Mouse (Mus musculus): ENCODE measurements around the gene Fbxl8.

The Fbxl8 gene

GRCm38 (mm10) chr8:105305211-105306145 is 41.0 kb downstream of the Fbxl8 start, which contains the start of gene Elmo3:
Gene Elmo3, plus strand, starts transcription at chr8:105305601.
- DNase-seq = peak; percentile 82 to 87

- no peak for DNase-seq
These were observed 41.8 kb downstream of the Fbxl8 start for GRCm38 (mm10) chr8:105306146-105306691.

- DNase-seq = no peak
These were observed 43.2 kb downstream of the Fbxl8 start for GRCm38 (mm10) chr8:105307670-105308069.

DNA sequence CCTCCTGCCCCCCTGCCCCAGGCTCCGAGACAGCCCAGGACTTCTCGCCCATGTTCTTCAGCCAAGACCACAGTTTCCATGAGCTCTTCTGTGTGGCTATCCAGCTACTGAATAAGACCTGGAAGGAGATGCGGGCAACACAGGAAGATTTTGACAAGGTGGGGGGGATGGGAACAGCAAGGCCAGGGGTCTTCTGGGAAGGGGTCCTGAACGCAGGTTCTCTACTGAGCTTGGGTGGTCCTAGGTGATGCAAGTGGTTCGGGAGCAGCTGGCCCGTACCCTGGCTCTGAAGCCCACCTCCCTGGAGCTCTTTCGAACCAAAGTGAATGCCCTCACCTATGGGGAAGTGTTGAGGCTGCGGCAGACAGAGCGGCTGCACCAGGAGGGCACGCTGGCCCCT is 44.0 kb downstream of the Fbxl8 start:
- no peak for DNase-seq

DNA sequence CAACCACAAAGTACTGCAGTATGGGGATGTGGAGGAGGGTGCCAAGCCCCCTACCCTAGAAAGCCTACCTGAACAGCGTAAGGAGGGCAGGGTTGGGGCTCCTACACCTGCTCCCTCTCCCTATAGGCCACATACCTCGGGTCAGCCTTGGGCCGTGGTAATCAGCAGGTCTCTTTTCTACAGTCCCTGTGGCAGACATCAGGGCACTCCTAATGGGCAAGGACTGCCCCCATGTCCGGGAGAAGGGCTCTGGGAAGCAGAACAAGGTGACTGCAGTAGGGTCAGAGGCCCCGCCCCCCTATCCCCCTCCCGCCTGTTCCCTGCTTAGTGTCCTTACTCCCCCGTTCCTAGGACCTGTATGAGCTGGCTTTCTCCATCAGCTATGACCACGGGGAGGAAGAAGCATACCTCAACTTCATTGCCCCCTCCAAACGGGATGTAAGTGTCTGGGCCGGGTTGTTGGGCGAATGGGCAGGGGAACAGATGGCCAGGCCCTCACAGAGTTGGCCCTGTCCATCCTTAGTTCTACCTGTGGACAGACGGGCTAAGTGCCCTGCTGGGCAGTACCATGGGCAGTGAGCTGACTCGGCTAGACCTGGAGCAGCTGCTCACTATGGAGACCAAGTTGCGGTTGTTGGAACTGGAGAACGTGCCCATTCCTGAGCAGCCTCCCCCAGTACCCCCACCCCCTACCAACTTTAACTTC is 44.8 kb downstream of the Fbxl8 start:
- peak; percentile 90 to 93 for DNase-seq

DNA sequence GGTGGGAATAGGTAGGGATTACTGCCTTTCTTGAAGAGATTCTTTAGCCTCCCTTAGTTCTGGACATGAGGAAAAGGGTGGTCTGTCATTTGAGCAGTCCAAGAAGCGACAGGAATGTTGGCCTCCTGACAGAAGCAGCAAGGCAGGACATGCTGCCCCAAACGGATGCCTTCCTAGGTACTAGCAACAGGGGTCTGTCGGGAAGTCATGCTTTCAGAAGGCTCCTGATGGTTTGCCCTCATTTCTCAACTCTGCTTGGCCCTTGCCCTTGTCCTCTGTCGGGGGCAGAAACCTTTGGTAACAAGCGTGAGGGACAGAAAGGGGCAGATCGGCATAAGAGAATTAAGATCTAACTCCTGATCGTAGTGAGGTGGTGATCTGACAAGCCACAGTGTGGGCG is 45.7 kb downstream of the Fbxl8 start:
- peak in 1 of 2 experiments; percentile 54 for DNase-seq

- no peak for DNase-seq
These were observed 47.3 kb downstream of the Fbxl8 start for GRCm38 (mm10) chr8:105311718-105312117.

GRCm38 (mm10) chr8:105312891-105313481 is 48.5 kb downstream of the Fbxl8 start:
- no peak for DNase-seq

DNA sequence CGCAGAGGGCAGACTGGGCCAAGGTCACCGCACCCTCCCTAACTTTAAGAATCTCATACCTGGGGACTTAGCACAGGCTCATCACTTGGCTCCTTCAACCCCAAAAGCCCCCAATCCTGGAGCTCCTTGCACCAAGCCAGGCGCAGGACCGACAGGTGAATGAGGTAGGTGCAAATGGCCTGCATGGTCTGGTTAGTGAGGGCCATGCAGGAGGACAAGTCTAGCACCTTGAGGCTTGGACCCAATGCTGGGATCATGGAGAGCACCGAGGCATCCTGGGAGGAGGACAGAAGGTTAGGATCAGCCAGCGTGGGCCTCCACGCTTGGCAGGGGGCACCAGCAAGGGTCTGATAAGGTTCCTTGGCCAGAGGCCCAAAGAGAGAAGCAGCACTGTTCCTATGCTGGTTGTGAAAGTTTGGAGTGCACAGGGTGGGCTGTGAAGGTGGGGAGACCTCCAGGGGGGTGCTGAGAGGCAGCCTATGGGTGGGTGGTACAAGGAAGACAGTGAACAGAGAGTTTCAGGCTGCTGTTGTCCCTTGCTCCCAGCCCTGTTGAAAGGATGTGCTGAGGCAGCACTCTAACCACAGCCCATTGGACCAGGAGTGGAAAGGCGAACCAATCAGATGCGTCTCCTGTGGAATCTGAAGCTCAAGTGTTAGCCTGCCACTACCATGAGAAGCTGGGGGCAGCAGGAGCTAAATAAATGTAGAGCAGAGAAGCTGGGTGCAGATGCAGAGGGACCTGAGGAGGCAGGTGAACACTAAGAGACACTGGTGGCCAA is 49.4 kb downstream of the Fbxl8 start:
- no peak for DNase-seq

GRCm38 (mm10) chr8:105315073-105315769 is 50.8 kb downstream of the Fbxl8 start:
- DNase-seq = peak in 1 of 2 experiments; percentile 57

DNA sequence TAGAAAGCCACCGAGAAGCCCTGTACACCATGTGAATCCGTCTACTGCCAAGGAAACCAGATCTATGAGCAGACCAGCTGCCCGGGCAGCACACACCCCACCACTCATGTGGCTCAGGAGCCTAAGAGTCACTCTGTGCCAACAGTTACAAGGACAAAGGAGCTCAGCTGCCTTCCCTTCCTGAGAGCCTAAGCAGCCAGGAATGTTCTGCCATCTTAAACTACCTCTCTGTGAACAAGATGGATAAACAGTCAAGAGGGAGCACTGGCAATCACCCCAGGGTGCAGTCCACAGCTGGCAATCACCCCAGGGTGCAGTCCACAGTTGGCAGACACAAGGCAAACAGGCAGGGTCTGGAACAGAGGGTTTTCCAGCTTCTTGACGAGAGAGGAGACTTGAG is 53.5 kb downstream of the Fbxl8 start:
- peak; percentile 47 to 53 for DNase-seq

- DNase-seq = no peak
These were observed 54.3 kb downstream of the Fbxl8 start for GRCm38 (mm10) chr8:105318662-105319190.
